Mouse (Mus musculus) thymus, postnatal 0 days (tissue): Measurements from ENCODE around the gene Olfr1532-ps1. TPM values are rescaled to one million over a fixed set of nuclear protein-coding genes. Genes with fewer than 3 reads are reported as not detected.
"Not testable (repeated sequence)": the region's sequence is repeated elsewhere in the genome, so short reads cannot be mapped to it uniquely, and the experiment has no call there.

Source experiments
- DNase-seq: peaks from one replicate; pipeline ENCODE4 v3.0.0-alpha.2; 2015; ENCODE audit warnings: low spot score
- polyA plus RNA-seq: library from polyadenylated mRNA; unstranded; fragments of >200 nt; fragmentation: Nextera tagmentation; extraction: Ambion mirVana; gene quantifications from 2 replicates; pipeline ENCODE4 v1.2.1, GENCODE M21; 2015

Gene Olfr1532-ps1
- not detected in 2 replicates for polyA plus RNA-seq

DNA sequence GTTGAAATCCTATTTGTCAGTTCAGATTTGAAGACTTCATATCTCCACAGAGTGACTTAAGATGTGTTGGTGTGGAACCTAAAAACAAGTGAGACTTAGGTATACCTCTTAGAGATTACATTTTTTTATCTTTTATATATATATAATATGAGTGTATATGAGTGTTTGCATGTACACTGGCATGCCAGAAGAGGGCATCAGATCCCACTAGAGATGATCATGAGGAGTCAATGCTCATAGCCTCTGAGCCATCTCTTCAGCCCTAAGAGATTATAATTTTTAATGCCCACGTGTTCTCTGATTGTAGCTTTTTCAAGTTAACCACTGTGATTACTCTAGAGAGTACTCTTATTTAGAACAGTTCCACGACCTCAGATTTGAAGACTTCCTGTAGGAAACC, at the start of gene Olfr1532-ps1:
Olfr1532-ps1 (plus strand) TSS at position 326 of the 400 bp plus-strand sequence.
- DNase-seq: no peak

- no peak for DNase-seq
These were observed 44.9 kb upstream of the Olfr1532-ps1 start, which contains the start of gene Olfr704 for GRCm38 (mm10) chr7:106862885-106863284. Gene Olfr704, plus strand, starts transcription at chr7:106863185.

DNA sequence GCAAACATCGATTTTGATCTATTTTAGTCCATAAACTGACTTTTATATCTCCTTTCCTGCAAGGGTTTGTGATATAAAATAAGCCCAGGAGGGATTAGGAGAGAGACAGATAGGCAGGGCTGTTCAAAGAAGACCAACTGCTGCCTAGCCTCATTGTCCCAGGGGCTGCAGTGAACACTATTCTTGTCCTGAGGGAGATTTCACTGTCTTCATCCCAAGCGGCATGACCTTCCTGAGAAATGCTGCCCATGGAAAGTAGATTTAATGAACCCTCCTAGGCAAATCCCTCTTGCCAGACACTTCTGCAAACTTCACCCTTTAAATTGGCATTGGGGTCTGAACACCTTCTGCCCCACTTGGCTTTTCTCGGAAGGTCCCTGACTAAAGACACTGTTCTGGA, 31.0 kb upstream of the Olfr1532-ps1 start, which contains the start of gene Olfr705:
Olfr705 (minus strand) TSS at position 101 of the 400 bp plus-strand sequence.
- no peak for DNase-seq

- no peak for DNase-seq
These were observed 19.7 kb upstream of the Olfr1532-ps1 start, which contains the start of gene Olfr706 for GRCm38 (mm10) chr7:106888062-106888461. Gene Olfr706, minus strand, starts transcription at chr7:106888162.

DNA sequence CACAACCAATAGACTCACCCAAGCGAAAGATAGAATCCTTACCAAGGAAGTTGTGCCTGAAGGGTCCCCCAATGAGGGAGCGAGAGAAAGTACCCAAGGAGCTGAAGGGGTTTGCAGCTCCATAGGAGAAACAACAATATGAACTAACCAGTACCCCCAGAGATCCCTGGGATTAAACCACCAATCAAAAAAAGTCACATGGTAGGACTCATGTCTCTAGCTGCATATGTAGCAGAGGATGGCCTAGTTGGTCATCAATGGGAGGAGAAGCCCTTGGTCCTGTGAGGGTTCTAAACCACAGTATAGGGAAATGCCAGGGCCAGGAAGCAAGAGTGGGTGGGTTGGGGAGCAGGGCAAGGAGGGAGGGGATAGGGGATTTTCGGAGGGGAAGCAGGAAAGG, 6.7 kb upstream of the Olfr1532-ps1 start, which contains the start of gene Olfr707:
Olfr707 (minus strand) TSS at position 101 of the 400 bp plus-strand sequence.
- not testable (repeated sequence) for DNase-seq

DNA sequence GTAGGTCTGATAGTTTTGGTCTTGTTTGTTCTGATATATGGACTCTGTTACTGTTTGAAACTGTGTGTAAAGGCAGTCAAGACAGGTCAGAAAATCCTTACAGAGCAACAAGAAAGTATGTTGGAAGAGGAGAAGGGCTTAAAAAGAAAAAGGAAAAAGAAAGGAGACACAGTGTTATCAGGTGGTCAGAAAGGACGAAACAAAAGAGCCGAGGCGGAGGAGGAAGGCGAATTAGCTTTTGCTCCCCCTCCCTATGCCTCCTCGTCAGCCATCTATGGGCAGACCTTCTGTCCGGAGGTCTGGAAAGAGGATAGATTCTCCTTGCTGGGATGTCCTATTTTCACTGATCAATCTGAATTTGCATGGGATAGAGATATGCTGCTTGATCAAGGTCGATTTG, 13.2 kb downstream of the Olfr1532-ps1 start:
- not testable (repeated sequence) for DNase-seq

- no peak for DNase-seq
These were observed 24.3 kb downstream of the Olfr1532-ps1 start, which contains the start of gene Olfr709-ps1 for GRCm38 (mm10) chr7:106932119-106932518. Gene Olfr709-ps1, minus strand, starts transcription at chr7:106932219.

DNA sequence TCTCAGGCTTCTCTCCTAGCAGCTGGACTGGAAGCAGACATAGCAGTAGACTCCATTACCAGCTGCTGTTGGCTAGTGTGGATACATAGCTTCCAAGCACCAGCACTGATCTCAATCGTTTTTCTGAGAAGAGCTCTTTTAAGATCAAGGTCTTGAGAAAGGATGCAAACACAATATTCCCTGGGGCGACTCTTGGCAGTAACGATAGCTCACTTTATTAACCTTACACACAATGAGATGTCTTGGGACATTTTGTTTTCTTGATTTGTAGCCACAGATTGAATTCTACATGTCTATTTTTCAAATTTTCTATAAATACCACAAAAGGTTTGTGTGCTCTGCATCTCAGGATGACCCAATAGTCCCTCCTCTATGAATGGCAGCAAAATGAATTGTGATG, 40.4 kb downstream of the Olfr1532-ps1 start, which contains the start of gene Olfr710:
Olfr710 (minus strand) TSS at position 101 of the 400 bp plus-strand sequence.
- no peak for DNase-seq

GRCm38 (mm10) chr7:106963837-106964236, 56.0 kb downstream of the Olfr1532-ps1 start, which contains the start of gene Olfr6:
Gene Olfr6, minus strand, starts transcription at chr7:106963937.
- DNase-seq: no peak

Other genes with a start within 250 kb of the Olfr1532-ps1 start
- not detected in 2 replicates for gene Olfr693, start 227.4 kb upstream of the Olfr1532-ps1 start, polyA plus RNA-seq
- gene Olfr694, start 216.2 kb upstream of the Olfr1532-ps1 start, polyA plus RNA-seq: not detected in 2 replicates
- not detected in 2 replicates for gene Olfr695, start 191.6 kb upstream of the Olfr1532-ps1 start, polyA plus RNA-seq
- not detected in 2 replicates for gene Olfr697, start 165.6 kb upstream of the Olfr1532-ps1 start, polyA plus RNA-seq
- not detected in 2 replicates for gene Olfr698, start 152.6 kb upstream of the Olfr1532-ps1 start, polyA plus RNA-seq
- gene Olfr699, start 114.8 kb upstream of the Olfr1532-ps1 start, polyA plus RNA-seq: not detected in 2 replicates
- gene Olfr700, start 99.2 kb upstream of the Olfr1532-ps1 start, polyA plus RNA-seq: not detected in 2 replicates
- gene Olfr701, start 93.9 kb upstream of the Olfr1532-ps1 start, polyA plus RNA-seq: not detected in 2 replicates
- not detected in 2 replicates for gene Olfr702, start 74.1 kb upstream of the Olfr1532-ps1 start, polyA plus RNA-seq
- gene Olfr703, start 64.6 kb upstream of the Olfr1532-ps1 start, polyA plus RNA-seq: not detected in 2 replicates
- not detected in 2 replicates for gene Olfr704, start 44.8 kb upstream of the Olfr1532-ps1 start, polyA plus RNA-seq
- not detected in 2 replicates for gene Olfr705, start 31.1 kb upstream of the Olfr1532-ps1 start, polyA plus RNA-seq
- gene Olfr706, start 19.8 kb upstream of the Olfr1532-ps1 start, polyA plus RNA-seq: not detected in 2 replicates
- not detected in 2 replicates for gene Olfr707, start 6.8 kb upstream of the Olfr1532-ps1 start, polyA plus RNA-seq
- gene Olfr709-ps1, start 24.2 kb downstream of the Olfr1532-ps1 start, polyA plus RNA-seq: not detected in 2 replicates
- gene Olfr710, start 40.3 kb downstream of the Olfr1532-ps1 start, polyA plus RNA-seq: not detected in 2 replicates
- gene Olfr6, start 55.9 kb downstream of the Olfr1532-ps1 start, polyA plus RNA-seq: not detected in 2 replicates
- gene Olfr711, start 67.5 kb downstream of the Olfr1532-ps1 start, polyA plus RNA-seq: not detected in 2 replicates
- gene Olfr2, start 98.1 kb downstream of the Olfr1532-ps1 start, polyA plus RNA-seq: not detected in 2 replicates
- 0.03 TPM in 1 of 2 replicates, not detected in the other for gene Olfr713, start 123.2 kb downstream of the Olfr1532-ps1 start, polyA plus RNA-seq
- not detected in 2 replicates for gene Olfr714, start 163.0 kb downstream of the Olfr1532-ps1 start, polyA plus RNA-seq
- gene Olfr17, start 185.2 kb downstream of the Olfr1532-ps1 start, polyA plus RNA-seq: not detected in 2 replicates
- not detected in 2 replicates for gene Olfr715b, start 202.4 kb downstream of the Olfr1532-ps1 start, polyA plus RNA-seq
- gene Olfr715, start 223.1 kb downstream of the Olfr1532-ps1 start, polyA plus RNA-seq: not detected in 2 replicates
- gene Olfr716, start 230.3 kb downstream of the Olfr1532-ps1 start, polyA plus RNA-seq: not detected in 2 replicates